Mouse (Mus musculus): ENCODE data around the gene 6820408C15Rik.

GRCm38 (mm10) chr2:152490038-152490437 is 74.7 kb downstream of the 6820408C15Rik start, which contains the start of gene Defb22:
- TF ChIP-seq POLR2A (IDR thresholded peaks at IDR 0.05; ENCODE audit: insufficient read length, low read depth) (no peak), MYOG (IDR thresholded peaks at IDR 0.05; ENCODE audit: control insufficient read depth in 1 of 3, insufficient read depth in 1 of 3, insufficient read length in 2 of 3, low read depth in 2 of 3) (no peak), POLR2AphosphoS2 (IDR thresholded peaks at IDR 0.05; ENCODE audit: insufficient read length, low read depth) (no peak), E2F4 (IDR thresholded peaks at IDR 0.05; ENCODE audit: insufficient read depth) (no peak), MAX (IDR thresholded peaks at IDR 0.05; ENCODE audit: low read depth) (no peak)

All from myocyte (in vitro differentiated cells).